Mouse (Mus musculus): ENCODE measurements around the gene Itgam. TPM values are rescaled to one million over a fixed set of nuclear protein-coding genes. Genes with fewer than 3 reads are reported as not detected.
"Not testable (repeated sequence)": the region's sequence is repeated elsewhere in the genome, so short reads cannot be mapped to it uniquely, and the experiment has no call there.

Itgam gene
- total RNA-seq (2021): 10 to 100 TPM in 1 of 2 experiments, 1 to 10 TPM in 1; 9.1 to 10.2 TPM
- long read RNA-seq, experiment 1, full-length matches to known transcripts: 1 of 1 reads
- long read RNA-seq, experiment 1, partial matches to known transcripts: 0 of 1 reads
- long read RNA-seq, experiment 1, other reads (novel, unspliced or antisense): 0 of 1 reads
- long read RNA-seq, experiment 2, full-length matches to known transcripts: 2 of 4 reads
- long read RNA-seq, experiment 2, partial matches to known transcripts: 2 of 4 reads
- long read RNA-seq, experiment 2, other reads (novel, unspliced or antisense): 0 of 4 reads

- DNase-seq (ENCODE audit: low spot score in 2 of 2): no peak
These were observed at the start of gene Itgam, which contains the start of gene Gm49368 for GRCm38 (mm10) chr7:128062456-128062855. Itgam (plus strand) TSS chr7:128062640. Gm49368 (plus strand) TSS chr7:128062683.

DNA sequence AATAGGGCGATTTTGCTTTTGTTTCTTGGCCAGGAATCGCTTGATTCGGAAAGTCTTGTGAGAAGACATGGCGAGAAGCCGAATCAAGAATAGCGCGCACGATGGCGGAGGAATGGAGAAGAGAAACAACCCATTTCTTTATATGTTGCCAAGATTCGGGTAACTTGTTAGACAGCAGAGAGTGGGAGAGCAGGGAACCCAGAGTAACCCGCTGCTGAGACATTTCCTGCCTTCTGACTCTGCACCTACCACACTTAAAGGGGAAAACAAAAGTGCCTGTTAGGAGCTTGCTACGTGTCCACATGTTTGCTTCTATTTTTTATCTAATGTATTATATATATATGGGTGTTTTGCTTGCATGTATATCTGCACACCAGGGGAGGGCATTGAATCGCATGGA lies 49.3 kb upstream of the Itgam start:
- DNase-seq (ENCODE audit: low spot score in 2 of 2): no peak

- not testable (repeated sequence) for DNase-seq (ENCODE audit: low spot score in 2 of 2)
These were observed 46.3 kb upstream of the Itgam start for GRCm38 (mm10) chr7:128016134-128016533.

GRCm38 (mm10) chr7:128016650-128017049 lies 45.8 kb upstream of the Itgam start:
- no peak for DNase-seq (ENCODE audit: low spot score in 2 of 2)

- no peak for DNase-seq (ENCODE audit: low spot score in 2 of 2)
These were observed 44.2 kb upstream of the Itgam start for GRCm38 (mm10) chr7:128018275-128018674.

DNA sequence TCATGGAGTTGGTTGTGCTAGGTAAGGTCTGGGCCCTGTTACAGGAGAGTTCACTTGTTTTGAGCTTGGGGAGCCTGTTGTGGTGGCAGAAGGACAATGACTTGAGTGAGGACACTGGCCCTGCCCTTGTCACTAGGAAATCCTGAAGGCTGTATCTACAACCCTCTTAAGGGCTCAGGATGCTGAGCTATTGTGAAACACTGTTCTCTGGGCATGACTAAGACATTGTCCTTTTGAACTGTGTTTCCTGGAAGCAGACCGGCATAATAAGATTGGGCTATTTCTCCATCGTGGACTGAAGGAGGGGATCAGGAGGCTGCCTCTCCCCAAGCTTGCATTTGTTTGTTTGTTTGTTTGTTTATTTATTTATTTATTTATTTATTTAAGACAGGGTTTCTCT lies 43.3 kb upstream of the Itgam start:
- DNase-seq (ENCODE audit: low spot score in 2 of 2): no peak

DNA sequence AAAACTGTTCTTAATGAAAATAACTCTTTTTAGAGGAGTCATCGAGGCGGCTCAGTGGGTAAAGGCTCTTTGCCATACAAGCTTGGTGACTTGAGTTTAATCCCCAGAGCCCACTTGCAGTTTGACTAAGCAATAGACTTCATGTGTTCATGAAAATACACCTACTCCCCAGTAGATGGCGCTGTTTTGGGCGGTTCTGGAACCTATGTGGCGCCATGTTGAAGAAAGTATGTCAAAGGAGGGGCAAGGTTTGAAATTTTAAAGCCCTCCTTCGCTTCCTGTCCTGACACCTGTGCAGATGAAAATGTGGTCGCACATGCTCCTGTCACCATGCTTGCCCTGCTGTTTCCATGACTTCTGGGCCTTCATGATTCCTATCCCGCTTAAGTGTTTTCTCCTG lies 39.5 kb upstream of the Itgam start:
- no peak for DNase-seq (ENCODE audit: low spot score in 2 of 2)

DNA sequence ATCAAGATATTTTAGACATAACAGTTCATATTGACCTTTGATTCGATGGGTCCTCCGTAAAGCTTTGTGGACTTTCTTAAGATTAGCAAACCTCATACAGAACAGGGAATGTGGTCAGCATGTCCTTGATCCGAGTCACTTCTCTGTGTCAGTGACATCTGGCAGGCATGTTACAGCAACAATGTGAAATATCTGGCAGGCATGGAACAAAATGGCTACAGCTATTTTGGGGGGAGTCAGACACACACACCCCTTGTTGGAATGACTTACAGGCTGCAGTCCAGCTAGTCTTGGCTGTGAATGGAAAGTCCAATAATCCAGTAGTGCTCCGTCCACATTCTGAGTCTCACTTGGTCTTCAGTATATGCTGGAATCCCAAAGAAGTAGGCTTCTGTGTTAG lies 38.9 kb upstream of the Itgam start:
- DNase-seq (ENCODE audit: low spot score in 2 of 2): no peak

DNA sequence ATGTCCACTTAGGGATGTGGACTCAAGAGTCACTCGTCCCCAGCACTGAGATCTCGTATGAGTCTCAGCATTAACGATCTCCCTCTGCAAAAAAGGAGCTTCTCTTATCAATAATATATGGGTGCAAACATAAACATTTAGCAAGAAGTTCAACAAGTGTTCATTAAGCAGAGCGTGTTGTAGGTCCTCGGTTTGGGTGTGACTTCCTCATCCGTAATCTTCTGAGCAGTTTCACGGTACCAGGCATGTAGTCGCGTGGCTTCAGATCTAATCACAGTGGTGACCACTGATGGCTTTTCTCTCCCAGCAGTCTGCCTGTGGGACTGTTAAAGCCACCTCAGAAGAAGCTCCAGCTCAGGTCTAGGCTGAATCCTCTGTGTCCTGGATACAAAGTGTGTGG lies 38.1 kb upstream of the Itgam start:
- no peak for DNase-seq (ENCODE audit: low spot score in 2 of 2)

GRCm38 (mm10) chr7:128024932-128025331 lies 37.5 kb upstream of the Itgam start:
- no peak for DNase-seq (ENCODE audit: low spot score in 2 of 2)

DNA sequence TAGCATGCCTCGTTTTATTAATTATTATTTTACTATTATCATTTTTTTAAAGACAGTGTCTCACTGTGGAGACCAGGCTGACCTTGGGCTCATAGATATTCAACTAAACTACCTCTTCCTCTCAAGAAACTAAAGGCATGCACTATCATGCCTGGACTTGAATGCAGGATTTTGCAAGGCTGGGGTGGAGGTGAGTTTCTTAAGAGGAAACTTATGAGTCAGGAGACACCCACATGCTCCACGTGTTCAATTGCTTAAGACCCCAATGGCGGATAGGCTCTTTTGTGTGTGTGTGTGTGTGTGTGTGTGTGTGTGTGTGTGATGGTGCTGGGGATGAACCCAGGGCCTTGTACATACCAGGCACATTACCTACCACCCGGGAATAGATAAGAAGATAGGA lies 37.1 kb upstream of the Itgam start:
- no peak for DNase-seq (ENCODE audit: low spot score in 2 of 2)

DNA sequence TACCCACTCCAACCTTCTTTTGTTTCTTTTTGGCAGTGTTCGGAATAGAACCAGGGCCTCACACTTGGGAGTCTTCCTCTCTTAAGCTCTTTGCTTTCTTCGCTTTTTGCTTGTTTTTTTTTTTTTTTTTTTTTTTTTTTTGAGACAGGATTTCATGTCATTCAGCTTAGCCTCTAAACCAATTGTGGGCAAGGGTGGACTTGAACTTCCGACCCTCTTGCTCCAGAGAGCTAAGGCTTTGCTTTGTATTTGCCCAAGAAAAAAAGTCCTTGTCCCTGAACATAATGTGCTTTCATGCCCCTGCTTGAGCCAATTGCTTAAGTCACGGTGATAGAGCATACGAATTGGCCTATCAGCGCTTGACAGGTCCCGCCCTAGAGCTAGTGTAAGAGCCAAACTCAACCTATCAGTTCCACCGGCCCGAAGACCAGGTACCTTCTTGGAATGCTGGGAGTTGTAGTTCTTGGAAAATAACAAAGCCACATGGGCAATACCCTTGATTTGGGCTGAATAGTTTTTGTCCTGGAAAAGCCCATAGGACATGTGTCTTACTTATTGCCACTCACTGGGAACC lies 30.9 kb upstream of the Itgam start:
- no peak for DNase-seq (ENCODE audit: low spot score in 2 of 2)

DNA sequence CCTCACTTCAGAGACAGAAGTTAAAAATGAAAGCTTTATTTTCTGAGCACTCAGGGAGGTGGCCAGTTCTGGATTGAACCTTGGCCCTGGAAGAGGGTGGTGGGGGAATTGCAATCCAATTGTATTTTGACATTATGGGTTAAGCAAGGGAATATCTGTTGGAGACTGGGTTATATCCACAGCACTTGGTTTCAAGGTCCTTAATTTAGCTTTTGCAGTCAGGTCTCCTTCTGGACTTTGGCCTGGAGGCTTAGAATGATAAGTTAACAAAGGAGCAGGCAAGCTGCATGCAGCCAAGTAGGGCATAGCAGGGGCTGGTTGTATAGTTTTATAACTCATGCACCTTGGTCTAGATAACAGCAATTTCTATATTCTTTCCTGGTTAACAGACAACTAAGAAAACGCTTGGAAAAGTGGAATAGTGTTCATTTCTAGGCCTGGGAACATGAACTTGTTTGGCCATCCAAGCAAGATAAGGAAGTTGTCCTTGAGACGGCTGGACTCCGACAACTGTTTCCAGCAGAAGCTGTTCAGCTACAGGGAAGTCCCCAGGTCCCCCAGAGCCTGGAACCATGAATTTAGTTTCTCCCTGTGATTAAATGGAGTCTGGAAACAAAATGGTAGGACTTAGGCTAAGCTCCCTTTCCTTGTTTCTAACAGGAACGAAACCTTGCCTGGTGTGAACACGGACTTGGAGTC lies 30.0 kb upstream of the Itgam start:
- DNase-seq (ENCODE audit: low spot score in 2 of 2): no peak

DNA sequence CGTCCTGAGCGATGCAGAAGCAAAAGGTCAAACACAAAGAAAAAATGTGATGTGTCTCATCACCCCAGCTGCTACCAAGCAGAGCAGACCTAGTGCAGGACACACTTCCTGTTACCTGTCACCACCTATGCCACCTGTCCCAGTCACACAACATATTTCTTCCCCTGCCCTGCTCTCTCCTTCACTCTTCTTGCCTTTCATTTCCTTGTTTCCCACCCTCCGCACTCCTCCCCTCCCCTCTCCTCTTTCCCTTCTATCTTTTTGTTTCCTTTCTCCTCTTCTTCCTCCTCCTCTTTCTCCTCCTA lies 29.5 kb upstream of the Itgam start:
- DNase-seq (ENCODE audit: low spot score in 2 of 2): no peak

DNA sequence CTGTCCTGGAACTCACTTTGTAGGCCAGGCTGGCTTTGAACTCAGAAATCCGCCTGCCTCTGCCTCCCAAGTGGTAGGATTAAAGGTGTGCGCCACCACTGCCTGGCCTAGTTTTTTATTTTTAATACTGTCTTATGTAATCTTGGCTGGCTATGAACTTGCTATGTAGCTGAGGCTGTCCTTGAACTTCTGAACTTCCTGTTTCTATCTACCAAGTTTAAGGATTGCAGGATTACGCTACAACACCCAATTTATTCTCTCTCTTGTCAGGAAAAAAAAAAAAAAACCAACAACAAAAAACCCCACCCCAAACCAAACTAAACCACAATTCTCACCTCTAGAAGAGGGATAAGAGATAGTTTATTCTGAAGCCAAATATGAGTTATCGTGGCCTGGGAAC lies 28.8 kb upstream of the Itgam start:
- DNase-seq (ENCODE audit: low spot score in 2 of 2): no peak

GRCm38 (mm10) chr7:128042161-128042820 lies 20.1 kb upstream of the Itgam start:
- DNase-seq (ENCODE audit: low spot score in 2 of 2): not testable (repeated sequence)

DNA sequence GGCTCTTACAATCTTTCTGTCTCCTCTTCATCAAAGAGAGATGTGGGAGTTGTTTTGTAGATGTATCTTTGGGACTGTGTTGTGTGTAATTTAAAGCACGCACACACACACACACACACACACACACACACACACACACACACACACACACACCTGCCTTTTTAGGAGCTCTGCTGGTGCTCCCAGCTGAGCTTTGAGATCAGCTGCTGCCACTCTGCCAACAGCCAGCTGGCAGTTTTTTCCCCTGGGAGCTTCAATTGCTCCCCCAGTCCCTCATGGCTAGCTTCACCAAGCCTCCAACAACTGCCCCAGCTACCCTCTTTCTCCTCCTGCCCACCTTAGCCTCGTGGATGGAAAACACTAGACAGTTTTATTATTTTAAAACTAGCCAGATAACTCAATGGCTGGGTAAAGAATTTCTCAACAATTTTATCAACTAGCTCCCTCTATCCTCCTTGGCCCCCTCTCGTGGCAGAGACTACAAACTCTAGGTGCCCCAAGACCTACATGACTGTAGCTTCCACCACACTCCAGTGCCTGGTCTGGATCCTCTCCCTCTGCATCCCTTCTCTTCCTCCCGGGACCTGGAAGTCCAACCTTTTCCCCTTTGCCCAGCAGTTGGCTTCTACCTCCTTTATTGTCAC lies 18.2 kb upstream of the Itgam start:
- no peak for DNase-seq (ENCODE audit: low spot score in 2 of 2)

GRCm38 (mm10) chr7:128045640-128046039 lies 16.8 kb upstream of the Itgam start:
- DNase-seq (ENCODE audit: low spot score in 2 of 2): no peak

DNA sequence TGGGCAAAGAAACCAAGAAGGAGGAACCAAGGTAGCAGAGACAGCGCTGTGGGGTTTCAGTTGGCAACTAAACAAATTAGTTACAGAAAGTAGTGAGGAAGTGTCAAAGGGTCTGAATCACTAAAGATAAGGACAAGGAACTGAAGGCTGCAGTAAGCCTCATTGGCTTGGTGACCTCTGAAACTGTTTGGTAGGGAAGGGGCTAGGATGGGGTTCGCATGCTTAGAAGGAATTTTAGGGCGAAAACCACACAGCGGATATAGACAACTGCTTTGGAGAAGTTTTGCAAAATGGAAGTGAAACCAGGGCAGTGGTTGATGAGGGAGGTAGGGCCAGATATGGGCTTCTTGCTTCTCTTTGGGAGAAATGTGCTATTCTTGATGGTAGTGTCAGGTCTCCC lies 13.6 kb upstream of the Itgam start:
- DNase-seq (ENCODE audit: low spot score in 2 of 2): no peak

GRCm38 (mm10) chr7:128049254-128049653 lies 13.2 kb upstream of the Itgam start:
- DNase-seq (ENCODE audit: low spot score in 2 of 2): no peak

GRCm38 (mm10) chr7:128050739-128051138 lies 11.7 kb upstream of the Itgam start:
- DNase-seq (ENCODE audit: low spot score in 2 of 2): no peak

- no peak for DNase-seq (ENCODE audit: low spot score in 2 of 2)
These were observed 9.4 kb upstream of the Itgam start for GRCm38 (mm10) chr7:128053061-128053460.

All from left cerebral cortex, adult 18-20 months (tissue).